24 mouse cellular contexts compared by ENCODE assay signal in the genomic region with DNA sequence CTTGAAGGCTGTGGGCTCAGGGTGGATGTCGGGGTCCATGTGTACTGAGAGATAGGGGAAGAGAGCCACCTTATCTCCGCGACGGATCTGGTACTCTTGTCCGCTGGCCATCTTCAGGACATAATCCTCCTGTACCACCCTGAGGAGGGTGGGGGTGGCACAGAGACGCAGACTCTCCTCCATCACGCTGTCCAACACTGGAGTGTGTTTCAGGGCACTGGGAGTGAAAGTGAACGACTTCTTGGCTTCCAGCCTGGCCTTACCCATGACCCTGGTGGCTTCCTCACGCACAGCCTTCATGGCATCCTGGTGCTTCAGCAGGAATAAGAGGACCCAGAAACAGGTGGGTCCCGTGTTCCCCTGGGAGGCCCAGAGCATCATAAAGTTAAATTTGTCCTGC. TPM values are rescaled to one million over a fixed set of nuclear protein-coding genes. Genes with fewer than 3 reads are reported as not detected.
DNase-seq lines count a peak whose midpoint lies in the region; ATAC-seq and TF ChIP-seq lines count a peak whose summit lies in the region.
"Had no signal": no experiment of that assay in that cellular context is flagged by ENCODE, and none has a peak within 500 bp of the region (broad histone marks: within the 10 kb centered on the region; RNA-seq: fewer than 3 reads in every experiment).

No protein-coding gene starts in this region.

- H3K27ac ChIP-seq in heart, embryonic 12.5 days (ENCODE audit: poor library complexity, severe bottlenecking), result no peak overlapping the region
- peak overlapping the region; percentile 90 for H3K27ac ChIP-seq in liver, postnatal 0 days (ENCODE audit: low read depth)
- H3K27ac ChIP-seq in liver, embryonic 11.5 days (ENCODE audit: low read depth, low read length), result no peak overlapping the region
- H3K27ac ChIP-seq: embryonic facial prominence, embryonic 10.5 days; embryonic facial prominence, embryonic 12.5 days; forebrain, embryonic 13.5 days; forebrain, embryonic 15.5 days had no signal

- 81% methylated on average over 10 of the region's 10 CpGs for WGBS in heart, embryonic 12.5 days
- WGBS in liver, postnatal 0 days (ENCODE audit: insufficient replicate concordance), result 75% methylated on average over 10 of the region's 10 CpGs
- 80% methylated on average over 10 of the region's 10 CpGs for WGBS in liver, embryonic 11.5 days

- no peak for TF ChIP-seq CTCF in liver, postnatal 0 days (IDR thresholded peaks at IDR 0.05; ENCODE audit: low read depth)

- no peak overlapping the region for H3K9ac ChIP-seq in heart, embryonic 12.5 days
- H3K9ac ChIP-seq in liver, postnatal 0 days (replicated peaks), result peak overlapping the region; percentile 65
- no peak overlapping the region for H3K9ac ChIP-seq in liver, embryonic 11.5 days (ENCODE audit: low read depth, low read length)
- H3K9ac ChIP-seq: embryonic facial prominence, embryonic 12.5 days; forebrain, embryonic 13.5 days; forebrain, embryonic 15.5 days; forebrain, postnatal 0 days had no signal

- DNase-seq in adrenal gland, postnatal 14 days, result peak; percentile 17
- no peak for DNase-seq in adrenal gland, postnatal 4 days (ENCODE audit: low spot score in 2 of 2)
- peak; percentile 88 for DNase-seq in heart, adult 11 months
- DNase-seq in liver, postnatal 0 days, result no peak
- no peak for DNase-seq in liver, embryonic 11.5 days (ENCODE audit: low spot score)
- DNase-seq: B cell, adult 2 months; cerebellum, adult 11-12 months; cerebellum, adult 2 months; cerebellum, adult 9-10 months; cerebellum, postnatal 10 days; cerebellum, postnatal 25 days; forebrain, postnatal 0 days had no signal

- no peaks in the 10 kb centered on the region for H3K36me3 ChIP-seq in heart, embryonic 12.5 days
- no peaks in the 10 kb centered on the region for H3K36me3 ChIP-seq in liver, postnatal 0 days (replicated peaks; ENCODE audit: insufficient read depth, low read length)
- H3K36me3 ChIP-seq in liver, embryonic 11.5 days (ENCODE audit: control insufficient read depth, insufficient read depth, low read length), result no peaks in the 10 kb centered on the region
- H3K36me3 ChIP-seq: embryonic facial prominence, embryonic 10.5 days; embryonic facial prominence, embryonic 12.5 days; forebrain, embryonic 15.5 days; G1E had no signal

- H3K4me1 ChIP-seq in heart, embryonic 12.5 days (replicated peaks), result no peaks in the 10 kb centered on the region
- H3K4me1 ChIP-seq in liver, postnatal 0 days (ENCODE audit: insufficient read depth), result peaks cover 7% of the 10 kb centered on the region; the same call in 1 of the 2 replicates
- no peaks in the 10 kb centered on the region for H3K4me1 ChIP-seq in liver, embryonic 11.5 days (replicated peaks; ENCODE audit: control insufficient read depth, insufficient read depth, low read length)
- H3K4me1 ChIP-seq: embryonic facial prominence, embryonic 10.5 days; embryonic facial prominence, embryonic 12.5 days; forebrain, embryonic 13.5 days; forebrain, embryonic 15.5 days had no signal

- H3K27me3 ChIP-seq in heart, embryonic 12.5 days (replicated peaks), result 0 out of 2 replicates have a peak, but pooled peaks cover 6% of the 10 kb centered on the region
- H3K27me3 ChIP-seq in liver, postnatal 0 days (ENCODE audit: insufficient read depth, low read length), result no peaks in the 10 kb centered on the region
- no peaks in the 10 kb centered on the region for H3K27me3 ChIP-seq in liver, embryonic 11.5 days (replicated peaks; ENCODE audit: control insufficient read depth, insufficient read depth, low read length)
- H3K27me3 ChIP-seq: CH12.LX; embryonic facial prominence, embryonic 12.5 days; forebrain, embryonic 13.5 days; forebrain, embryonic 15.5 days had no signal

- H3K4me2 ChIP-seq in heart, embryonic 12.5 days, result no peak overlapping the region
- H3K4me2 ChIP-seq in liver, postnatal 0 days (ENCODE audit: low read depth, low read length), result peak overlapping the region; percentile 60
- no peak overlapping the region for H3K4me2 ChIP-seq in liver, embryonic 11.5 days
- H3K4me2 ChIP-seq: embryonic facial prominence, embryonic 12.5 days; forebrain, embryonic 13.5 days; forebrain, embryonic 15.5 days had no signal

- no peak for ATAC-seq in heart, embryonic 12.5 days (ENCODE audit: insufficient number of reproducible peaks, low FRiP score)
- ATAC-seq in liver, postnatal 0 days, result no peak
- no peak for ATAC-seq in liver, embryonic 11.5 days (replicated peaks; ENCODE audit: low FRiP score)
- ATAC-seq: activated CD4-positive, CD25-positive, alpha-beta regulatory T cell, adult 4 months; CD4-positive, CD25-positive, alpha-beta regulatory T cell, adult 4 months; forebrain, embryonic 13.5 days; forebrain, embryonic 15.5 days; forebrain, postnatal 0 days had no signal

- no peak overlapping the region for H3K4me3 ChIP-seq in heart, embryonic 12.5 days
- H3K4me3 ChIP-seq in liver, postnatal 0 days (ENCODE audit: low read depth, low read length), result peak overlapping the region; percentile 38
- no peak overlapping the region for H3K4me3 ChIP-seq in liver, embryonic 11.5 days (ENCODE audit: low read depth, low read length)
- H3K4me3 ChIP-seq: embryonic facial prominence, embryonic 10.5 days; embryonic facial prominence, embryonic 12.5 days; forebrain, embryonic 13.5 days; forebrain, embryonic 15.5 days had no signal

- no peak for TF ChIP-seq EP300 in liver, postnatal 0 days (IDR thresholded peaks at IDR 0.05; ENCODE audit: low read depth)

- no peaks in the 10 kb centered on the region for H3K9me3 ChIP-seq in heart, embryonic 12.5 days (replicated peaks)
- H3K9me3 ChIP-seq in liver, postnatal 0 days (ENCODE audit: low read length), result no peaks in the 10 kb centered on the region
- H3K9me3 ChIP-seq in liver, embryonic 11.5 days (ENCODE audit: control insufficient read depth, low read length), result no peaks in the 10 kb centered on the region
- H3K9me3 ChIP-seq: embryonic facial prominence, embryonic 10.5 days; embryonic facial prominence, embryonic 12.5 days; forebrain, embryonic 13.5 days; forebrain, embryonic 15.5 days; G1E had no signal

RNA-seq across cellular contexts. Expression of a gene that starts 1.0 kb away (rescaled TPM):
- 1.6 and 10.7 TPM in 2 replicates for total RNA-seq in adrenal gland, postnatal 14 days (2021)
- 10 to 100 TPM in 1 of 2 experiments, under 1 TPM in 1; 0.92 to 12.2 TPM for total RNA-seq in adrenal gland, postnatal 4 days (2021)
- polyA plus RNA-seq in heart, embryonic 12.5 days (2016; fragmentation: Nextera tagmentation; extraction: Ambion mirVana), result not detected in 2 replicates
- polyA plus RNA-seq in liver, postnatal 0 days (2015; fragmentation: Nextera tagmentation; extraction: Ambion mirVana), result 130 and 144 TPM in 2 replicates
- polyA plus RNA-seq in liver, embryonic 11.5 days (2014; fragmentation: Nextera tagmentation; extraction: Ambion mirVana), result not detected in 2 replicates
- total RNA-seq: CH12.LX; forebrain, postnatal 0 days; G1E had no signal
- polyA plus RNA-seq: activated CD4-positive, CD25-positive, alpha-beta regulatory T cell, adult 4 months; CD4-positive, CD25-positive, alpha-beta regulatory T cell, adult 4 months; cerebellum, adult 2 months; cortical plate, adult 2 months; embryonic facial prominence, embryonic 10.5 days; embryonic facial prominence, embryonic 12.5 days; forebrain, embryonic 11.5 days; forebrain, embryonic 13.5 days; forebrain, embryonic 15.5 days; forebrain, postnatal 0 days; G1E; Patski had no signal

RNA-seq across cellular contexts. Expression of a gene that starts 16.9 kb away (rescaled TPM):
- total RNA-seq in adrenal gland, postnatal 14 days (2021), result 1.4 and 2.1 TPM in 2 replicates
- 1 to 10 TPM in 1 of 2 experiments, under 1 TPM in 1; 0.90 to 1.6 TPM for total RNA-seq in adrenal gland, postnatal 4 days (2021)
- polyA plus RNA-seq in heart, embryonic 12.5 days (2016; fragmentation: Nextera tagmentation; extraction: Ambion mirVana), result 0.09 and 0.32 TPM in 2 replicates
- 1.0 and 1.1 TPM in 2 replicates for polyA plus RNA-seq in liver, postnatal 0 days (2015; fragmentation: Nextera tagmentation; extraction: Ambion mirVana)
- polyA plus RNA-seq in liver, embryonic 11.5 days (2014; fragmentation: Nextera tagmentation; extraction: Ambion mirVana), result 0.19 and 0.21 TPM in 2 replicates
- polyA plus RNA-seq: activated CD4-positive, CD25-positive, alpha-beta regulatory T cell, adult 4 months; CD4-positive, CD25-positive, alpha-beta regulatory T cell, adult 4 months; G1E; Patski had no signal

RNA-seq across cellular contexts. Expression of a gene that starts 35.7 kb away (rescaled TPM):
- 2.1 and 2.5 TPM in 2 replicates for total RNA-seq in adrenal gland, postnatal 14 days (2021)
- 1 to 10 TPM; 6.8 to 8.4 TPM for total RNA-seq in adrenal gland, postnatal 4 days (2021)
- 0.68 and 1.00 TPM in 2 replicates for polyA plus RNA-seq in heart, embryonic 12.5 days (2016; fragmentation: Nextera tagmentation; extraction: Ambion mirVana)
- polyA plus RNA-seq in liver, postnatal 0 days (2015; fragmentation: Nextera tagmentation; extraction: Ambion mirVana), result 0.31 and 0.32 TPM in 2 replicates
- polyA plus RNA-seq in liver, embryonic 11.5 days (2014; fragmentation: Nextera tagmentation; extraction: Ambion mirVana), result 0.18 and 0.21 TPM in 2 replicates
- total RNA-seq: G1E had no signal
- polyA plus RNA-seq: activated CD4-positive, CD25-positive, alpha-beta regulatory T cell, adult 4 months; G1E had no signal

RNA-seq across cellular contexts. Expression of a gene that starts 56.9 kb away (rescaled TPM):
- 112 and 114 TPM in 2 replicates for total RNA-seq in adrenal gland, postnatal 14 days (2021)
- 10 to 100 TPM; 63.8 to 68.9 TPM for total RNA-seq in adrenal gland, postnatal 4 days (2021)
- polyA plus RNA-seq in heart, embryonic 12.5 days (2016; fragmentation: Nextera tagmentation; extraction: Ambion mirVana), result 237 and 257 TPM in 2 replicates
- 126 and 134 TPM in 2 replicates for polyA plus RNA-seq in liver, postnatal 0 days (2015; fragmentation: Nextera tagmentation; extraction: Ambion mirVana)
- 205 and 214 TPM in 2 replicates for polyA plus RNA-seq in liver, embryonic 11.5 days (2014; fragmentation: Nextera tagmentation; extraction: Ambion mirVana)

Comparison
In these comparisons a context has a peak if more than half of its experiments do, and no peak if none do; other contexts are left out.
1. DNase-seq: peak in adrenal gland, postnatal 14 days (single experiment) and heart, adult 11 months (single experiment); none in adrenal gland, postnatal 4 days (0 of 2), liver, postnatal 0 days (single experiment) and liver, embryonic 11.5 days (single experiment).
2. RNA of a gene that starts 1.0 kb away (polyA plus RNA-seq): 130 to 144 TPM in liver, postnatal 0 days; not detected in liver, embryonic 11.5 days and not detected in heart, embryonic 12.5 days; every median in the first group is over 100 times any median in the second.